ENCODE assay signal across 13 mouse cellular contexts in the genomic region with DNA sequence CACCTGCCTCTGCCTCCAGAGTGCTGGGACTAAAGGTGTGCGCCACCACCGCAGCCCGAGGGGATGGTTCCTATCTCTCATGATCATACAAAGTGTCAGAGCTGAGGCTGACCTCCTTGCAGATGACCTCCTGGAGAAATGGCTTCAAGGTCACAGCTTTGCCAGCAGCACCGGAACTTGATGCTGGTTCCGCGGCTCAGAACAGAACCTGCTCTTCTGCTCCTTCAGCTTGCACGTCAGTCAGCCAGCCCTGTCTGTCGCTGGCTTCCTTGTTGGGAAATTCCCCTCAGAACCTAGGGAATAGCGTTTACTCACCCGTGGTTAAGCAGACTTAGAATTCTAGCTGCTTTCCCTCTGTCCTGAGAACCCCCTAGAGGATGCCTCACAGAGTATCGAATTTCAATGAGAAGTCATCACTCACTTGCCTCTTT. TPM values are rescaled to one million over a fixed set of nuclear protein-coding genes. Genes with fewer than 3 reads are reported as not detected.
DNase-seq lines count a peak whose midpoint lies in the region; ATAC-seq and TF ChIP-seq lines count a peak whose summit lies in the region.
"Had no signal": no experiment of that assay in that cellular context is flagged by ENCODE, and none has a peak within 500 bp of the region (broad histone marks: within the 10 kb centered on the region; RNA-seq: fewer than 3 reads in every experiment).

No protein-coding gene starts in this region.

- 27% methylated on average over 11 of the region's 11 CpGs for WGBS in hindbrain, embryonic 10.5 days
- 28% methylated on average over 11 of the region's 11 CpGs for WGBS in hindbrain, postnatal 0 days
- 23% methylated on average over 11 of the region's 11 CpGs for WGBS in intestine, embryonic 15.5 days

- intact Hi-C loops in left cerebral cortex, adult 2 months (cut with DNase I) = no loop called here

- TF ChIP-seq RAD21 in CH12.LX (IDR thresholded peaks at IDR 0.05; ENCODE audit: low read depth, low read length) = no peak

- H3K4me1 ChIP-seq in hindbrain, embryonic 10.5 days (replicated peaks) = peaks cover 83% of the 10 kb centered on the region
- H3K4me1 ChIP-seq in hindbrain, postnatal 0 days (ENCODE audit: insufficient read depth, low read length) = peaks cover 11% of the 10 kb centered on the region
- peaks cover 19 to 74% of the 10 kb centered on the region in 2 experiments for H3K4me1 ChIP-seq in CH12.LX (ENCODE audit: control insufficient read depth in 1 of 2, insufficient read depth in 2 of 2)
- H3K4me1 ChIP-seq in intestine, embryonic 15.5 days (replicated peaks) = peaks cover 28% of the 10 kb centered on the region; the same call in 1 of the 2 replicates

- in situ Hi-C loops in CH12.LX (cut with MboI; ENCODE audit: low pct_ligation_motif_present, low pct_unique_long_range_greater_than_20kb, low sequenced_read_pairs) = loop anchor here (5.0 kb wide), 1 partner anchor 37 kb away; no protein-coding TSS in a partner anchor

- no peaks in the 10 kb centered on the region for H3K9me3 ChIP-seq in hindbrain, embryonic 10.5 days
- no peaks in the 10 kb centered on the region for H3K9me3 ChIP-seq in hindbrain, postnatal 0 days (ENCODE audit: low read length)
- H3K9me3 ChIP-seq in CH12.LX (replicated peaks; ENCODE audit: low read length) = no peaks in the 10 kb centered on the region
- no peaks in the 10 kb centered on the region for H3K9me3 ChIP-seq in intestine, embryonic 15.5 days
- H3K9me3 ChIP-seq: liver, embryonic 13.5 days; stomach, embryonic 15.5 days had no signal

- H3K79me2 ChIP-seq in CH12.LX (replicated peaks; ENCODE audit: control insufficient read depth, extremely low read depth, insufficient read depth, poor library complexity, severe bottlenecking) = peaks cover 71% of the 10 kb centered on the region

- ATAC-seq in hindbrain, postnatal 0 days = no peak
- no peak for ATAC-seq in intestine, embryonic 15.5 days
- ATAC-seq: Patski had no signal

- no peak for TF ChIP-seq EP300 in CH12.LX (IDR thresholded peaks at IDR 0.05; ENCODE audit: low read length)

- no peak for TF ChIP-seq CTCF in hindbrain, postnatal 0 days (IDR thresholded peaks at IDR 0.05; ENCODE audit: low read depth)
- no peak for TF ChIP-seq CTCF in CH12.LX (conservative IDR thresholded peaks at IDR 0.05 in 1 of 2, IDR thresholded peaks at IDR 0.05 in 1 of 2; ENCODE audit: low read depth in 2 of 2, low read length in 2 of 2)
- TF ChIP-seq CTCF in left cerebral cortex, adult 2 months (IDR thresholded peaks at IDR 0.05) = no peak

- H3K27me3 ChIP-seq in hindbrain, embryonic 10.5 days (ENCODE audit: insufficient read depth, poor library complexity, severe bottlenecking) = no peaks in the 10 kb centered on the region
- no peaks in the 10 kb centered on the region for H3K27me3 ChIP-seq in hindbrain, postnatal 0 days (ENCODE audit: insufficient read depth, low read length)
- no peaks in the 10 kb centered on the region for H3K27me3 ChIP-seq in CH12.LX (replicated peaks)
- H3K27me3 ChIP-seq in intestine, embryonic 15.5 days (replicated peaks) = no peaks in the 10 kb centered on the region
- H3K27me3 ChIP-seq: Patski; stomach, embryonic 15.5 days had no signal

- H3K4me3 ChIP-seq in hindbrain, embryonic 10.5 days = peak overlapping the region; percentile 31
- no peak overlapping the region for H3K4me3 ChIP-seq in hindbrain, postnatal 0 days (ENCODE audit: low read length)
- H3K4me3 ChIP-seq in CH12.LX (replicated peaks in 1 of 3; ENCODE audit: low read depth in 2 of 3, low read length in 2 of 3, poor library complexity in 1 of 3) = peak overlapping the region in 2 of 3 experiments; percentile 5 to 36
- no peak overlapping the region for H3K4me3 ChIP-seq in intestine, embryonic 15.5 days (replicated peaks)
- no peak overlapping the region for H3K4me3 ChIP-seq in left cerebral cortex, adult 2 months
- H3K4me3 ChIP-seq: liver, embryonic 13.5 days; stomach, embryonic 15.5 days had no signal

- no peak overlapping the region for H3K9ac ChIP-seq in hindbrain, postnatal 0 days (replicated peaks; ENCODE audit: low read length)
- H3K9ac ChIP-seq in CH12.LX (ENCODE audit: insufficient read depth, low read depth) = no peak overlapping the region; the same call in 1 of the 2 replicates
- H3K9ac ChIP-seq in intestine, embryonic 15.5 days = no peak overlapping the region
- H3K9ac ChIP-seq: liver, embryonic 13.5 days; stomach, embryonic 15.5 days had no signal

- peak; percentile 61 for DNase-seq in embryo, embryonic 10 days (ENCODE audit: low spot score)
- no peak for DNase-seq in embryo, embryonic 9.5 days (ENCODE audit: extremely low spot score)
- DNase-seq in hindbrain, embryonic 10.5 days (ENCODE audit: low spot score) = no peak
- DNase-seq in hindbrain, postnatal 0 days (ENCODE audit: low spot score) = no peak
- peak; percentile 77 for DNase-seq in CH12.LX (ENCODE audit: extremely low read depth)
- no peak for DNase-seq in right cerebral cortex, adult 2 months (ENCODE audit: low spot score in 2 of 2)
- DNase-seq in left cerebral cortex, adult 2 months (ENCODE audit: extremely low spot score in 1 of 2, low spot score in 2 of 2) = no peak
- DNase-seq: cerebellum, adult 9-11 months; liver, embryonic 13.5 days; lung, postnatal 4 days had no signal

- no peak overlapping the region for H3K4me2 ChIP-seq in hindbrain, postnatal 0 days (ENCODE audit: low read depth, low read length)
- peak overlapping the region; percentile 86 for H3K4me2 ChIP-seq in CH12.LX (ENCODE audit: insufficient read depth, low read depth, poor library complexity, severe bottlenecking)
- H3K4me2 ChIP-seq in intestine, embryonic 15.5 days (replicated peaks) = no peak overlapping the region
- H3K4me2 ChIP-seq: liver, embryonic 13.5 days; stomach, embryonic 15.5 days had no signal

- dilution Hi-C loops in CH12.LX (cut with MboI; ENCODE audit: extremely low pct_ligation_motif_present, extremely low pct_unique_long_range_greater_than_20kb, low sequenced_read_pairs) = no loop called here

- H3K27ac ChIP-seq in hindbrain, embryonic 10.5 days = peak overlapping the region; percentile 79
- H3K27ac ChIP-seq in hindbrain, postnatal 0 days = no peak overlapping the region
- H3K27ac ChIP-seq in CH12.LX (ENCODE audit: insufficient read depth, low read depth) = peak overlapping the region; percentile 94
- 0 out of 2 replicates have a peak overlapping the region, but pooled peaks have one; percentile 18 for H3K27ac ChIP-seq in intestine, embryonic 15.5 days
- no peak overlapping the region for H3K27ac ChIP-seq in left cerebral cortex, adult 2 months
- H3K27ac ChIP-seq: liver, embryonic 13.5 days had no signal

- 0 out of 2 replicates have a peak, but pooled peaks cover 16% of the 10 kb centered on the region for H3K36me3 ChIP-seq in hindbrain, embryonic 10.5 days
- H3K36me3 ChIP-seq in hindbrain, postnatal 0 days (ENCODE audit: insufficient read depth, low read length) = no peaks in the 10 kb centered on the region
- H3K36me3 ChIP-seq in CH12.LX (replicated peaks in 1 of 2; ENCODE audit: control insufficient read depth in 1 of 2, insufficient read depth in 1 of 2, low read length in 1 of 2) = no peaks in the 10 kb centered on the region
- no peaks in the 10 kb centered on the region for H3K36me3 ChIP-seq in intestine, embryonic 15.5 days
- H3K36me3 ChIP-seq: liver, embryonic 13.5 days; stomach, embryonic 15.5 days had no signal

- peak; percentile 19; the same call in 1 of the 2 replicates for TF ChIP-seq POLR2A in CH12.LX (IDR thresholded peaks at IDR 0.05; ENCODE audit: low read depth, low read length)

TF ChIP-seq in CH12.LX, 34 proteins besides CTCF, POLR2A, EP300 and RAD21 (continues in another document):
- 0 out of 2 replicates have a peak, but pooled peaks have one; percentile 60 for TF ChIP-seq UBTF (IDR thresholded peaks at IDR 0.05; ENCODE audit: low read depth, low read length)
- TF ChIP-seq USF2 (conservative IDR thresholded peaks at IDR 0.05; ENCODE audit: low read depth, low read length) = no peak
- peak; percentile 53; the same call in 1 of the 2 replicates for TF ChIP-seq MEF2A (IDR thresholded peaks at IDR 0.05; ENCODE audit: borderline replicate concordance, low read depth, low read length)
- TF ChIP-seq SMC3 (IDR thresholded peaks at IDR 0.05; ENCODE audit: low read depth, low read length) = 0 out of 2 replicates have a peak, but pooled peaks have one; percentile 4
- no peak for TF ChIP-seq E2F4 (IDR thresholded peaks at IDR 0.05; ENCODE audit: insufficient replicate concordance, low read depth, low read length)
- no peak; the same call in 1 of the 2 replicates for TF ChIP-seq MAFK (IDR thresholded peaks at IDR 0.05; ENCODE audit: insufficient replicate concordance, low read length)
- no peak for TF ChIP-seq ZC3H11A (IDR thresholded peaks at IDR 0.05; ENCODE audit: low read depth, low read length)
- no peak for TF ChIP-seq MYC (IDR thresholded peaks at IDR 0.05; ENCODE audit: low read depth, low read length)
- no peak for TF ChIP-seq CHD2 (IDR thresholded peaks at IDR 0.05; ENCODE audit: low read length)
- no peak for TF ChIP-seq GABPA (IDR thresholded peaks at IDR 0.05; ENCODE audit: insufficient replicate concordance, low read depth, low read length)
- TF ChIP-seq KAT2A (IDR thresholded peaks at IDR 0.05; ENCODE audit: insufficient replicate concordance, low read length) = no peak
- peak; percentile 97 for TF ChIP-seq TBP (conservative IDR thresholded peaks at IDR 0.05; ENCODE audit: low read depth, low read length)
- no peak for TF ChIP-seq NELFE (IDR thresholded peaks at IDR 0.05; ENCODE audit: low read depth, low read length)
- TF ChIP-seq BHLHE40 (IDR thresholded peaks at IDR 0.05; ENCODE audit: low read depth, low read length) = peak; percentile 29

RNA-seq across cellular contexts. Expression of a gene that starts 4.5 kb away (rescaled TPM):
- polyA plus RNA-seq in hindbrain, embryonic 10.5 days (2016; fragmentation: Nextera tagmentation; extraction: Ambion mirVana) = 16.8 and 20.8 TPM in 2 replicates
- 20.7 and 23.0 TPM in 2 replicates for total RNA-seq in hindbrain, postnatal 0 days (2014; rRNA removed)
- polyA plus RNA-seq in hindbrain, postnatal 0 days (2015; fragmentation: Nextera tagmentation; extraction: Ambion mirVana) = 7.1 and 8.7 TPM in 2 replicates
- 15.9 and 16.5 TPM in 2 replicates for total RNA-seq in CH12.LX (2012; rRNA removed)
- 7.2 and 8.7 TPM in 2 replicates for total RNA-seq in CH12.LX (2014; rRNA removed)
- polyA plus RNA-seq in CH12.LX (2012; ENCODE audit: insufficient read length, low read depth) = 9.2 and 12.0 TPM in 2 replicates
- 6.1 and 7.0 TPM in 2 replicates for polyA plus RNA-seq in intestine, embryonic 15.5 days (2015; fragmentation: Nextera tagmentation; extraction: Ambion mirVana)
- total RNA-seq in left cerebral cortex, adult 2 months (2021) = 10 to 100 TPM; 13.2 to 17.7 TPM

RNA-seq across cellular contexts. Expression of a gene that starts 19.7 kb away (rescaled TPM):
- polyA plus RNA-seq in hindbrain, embryonic 10.5 days (2016; fragmentation: Nextera tagmentation; extraction: Ambion mirVana) = 31.9 and 36.3 TPM in 2 replicates
- 55.3 and 61.3 TPM in 2 replicates for total RNA-seq in hindbrain, postnatal 0 days (2014; rRNA removed)
- polyA plus RNA-seq in hindbrain, postnatal 0 days (2015; fragmentation: Nextera tagmentation; extraction: Ambion mirVana) = 29.1 and 32.2 TPM in 2 replicates
- total RNA-seq in CH12.LX (2012; rRNA removed) = 84.5 and 107 TPM in 2 replicates
- total RNA-seq in CH12.LX (2014; rRNA removed) = 66.5 and 68.3 TPM in 2 replicates
- 78.9 and 79.0 TPM in 2 replicates for polyA plus RNA-seq in CH12.LX (2012; ENCODE audit: insufficient read length, low read depth)
- 27.1 and 31.9 TPM in 2 replicates for polyA plus RNA-seq in intestine, embryonic 15.5 days (2015; fragmentation: Nextera tagmentation; extraction: Ambion mirVana)
- 10 to 100 TPM; 79.0 to 85.9 TPM for total RNA-seq in left cerebral cortex, adult 2 months (2021)

Comparison
In these comparisons a context has a peak if more than half of its experiments do, and no peak if none do; other contexts are left out.
1. DNase-seq: peak in embryo, embryonic 10 days (single experiment) and CH12.LX (single experiment); none in embryo, embryonic 9.5 days (single experiment), hindbrain, embryonic 10.5 days (single experiment), hindbrain, postnatal 0 days (single experiment), right cerebral cortex, adult 2 months (0 of 2) and left cerebral cortex, adult 2 months (0 of 2).
2. H3K27ac ChIP-seq: peak in hindbrain, embryonic 10.5 days (single experiment), CH12.LX (single experiment) and intestine, embryonic 15.5 days (single experiment); none in hindbrain, postnatal 0 days (single experiment) and left cerebral cortex, adult 2 months (single experiment).
3. H3K4me3 ChIP-seq: peak in hindbrain, embryonic 10.5 days (single experiment) and CH12.LX (2 of 3); none in hindbrain, postnatal 0 days (single experiment), intestine, embryonic 15.5 days (single experiment) and left cerebral cortex, adult 2 months (single experiment).